Mouse (Mus musculus) left cerebral cortex, postnatal 36 days (tissue): ENCODE results near the gene Nlrp6. TPM values are rescaled to one million over a fixed set of nuclear protein-coding genes. Genes with fewer than 3 reads are reported as not detected.
"Not testable (repeated sequence)": the region's sequence is repeated elsewhere in the genome, so short reads cannot be mapped to it uniquely, and the experiment has no call there.

Source experiments
- DNase-seq, 2 experiments: peaks; one replicate each; pipeline ENCODE4 v3.0.0; 2021 to 2022; ENCODE audit warnings: low spot score in 2 of 2, mixed read lengths in 1 of 2
- intact Hi-C: fragments of 180-260 bp; cut with DNase I; formaldehyde crosslinking; loops from one replicate; pipeline ENCODE4 v1.15.1; 2025
- total RNA-seq, 2 experiments: library from RNA; stranded (reverse); gene quantifications; 2 replicates each; pipeline ENCODE4 v1.2.3; 2021

Nlrp6 gene
- total RNA-seq, 2 experiments from 2014 or later, result 0.47 to 0.54 TPM

GRCm38 (mm10) chr7:140966921-140967320 is 46.2 kb downstream of the Nlrp6 start, which contains the start of gene Ifitm1:
Gene Ifitm1, plus strand, starts transcription at chr7:140967221.
- intact Hi-C loops, result no loop called here
- no peak for DNase-seq

DNA sequence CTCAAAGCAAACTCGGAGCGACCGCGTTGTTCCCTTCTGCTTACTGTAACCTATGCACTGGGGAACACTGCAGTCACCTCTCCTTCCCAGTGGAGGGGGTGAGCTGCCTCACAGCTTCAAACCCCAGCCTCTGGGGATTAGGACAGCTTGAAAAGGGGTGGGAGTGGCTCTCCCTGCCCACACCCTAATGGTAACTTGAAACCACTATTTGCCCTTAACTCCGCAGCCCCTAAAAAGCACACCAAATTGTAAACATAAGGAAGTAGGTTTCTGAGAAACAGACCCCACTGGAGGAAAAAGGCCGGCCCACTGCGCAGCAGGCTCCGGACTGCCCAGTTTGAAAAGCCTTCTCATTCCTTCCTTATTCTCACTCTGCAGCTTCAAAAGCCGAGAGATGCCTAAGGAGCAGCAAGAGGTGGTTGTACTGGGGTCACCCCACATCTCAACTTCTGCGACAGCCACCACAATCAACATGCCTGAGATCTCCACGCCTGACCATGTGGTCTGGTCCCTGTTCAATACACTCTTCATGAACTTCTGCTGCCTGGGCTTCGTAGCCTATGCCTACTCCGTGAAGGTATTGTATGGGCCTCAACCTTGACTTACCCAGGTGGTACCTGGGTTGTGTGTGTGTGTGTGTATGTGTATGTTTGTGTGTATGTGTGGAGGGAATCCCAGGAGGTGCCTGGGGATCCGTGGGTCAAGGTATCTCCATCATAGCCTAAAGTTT is 47.3 kb downstream of the Nlrp6 start:
- intact Hi-C loops, result no loop called here

GRCm38 (mm10) chr7:140968710-140969109 is 48.0 kb downstream of the Nlrp6 start:
- intact Hi-C loops, DNase-seq: not testable (repeated sequence)

More for the DNA sequence above, 47.3 kb downstream of the Nlrp6 start:
- no peak for DNase-seq

- intact Hi-C loops, result no loop called here
- no peak for DNase-seq
These were observed 50.2 kb downstream of the Nlrp6 start for GRCm38 (mm10) chr7:140970931-140971330.

GRCm38 (mm10) chr7:140971479-140972171 is 50.9 kb downstream of the Nlrp6 start:
- no peak for DNase-seq
- intact Hi-C loops, result no loop called here

DNA sequence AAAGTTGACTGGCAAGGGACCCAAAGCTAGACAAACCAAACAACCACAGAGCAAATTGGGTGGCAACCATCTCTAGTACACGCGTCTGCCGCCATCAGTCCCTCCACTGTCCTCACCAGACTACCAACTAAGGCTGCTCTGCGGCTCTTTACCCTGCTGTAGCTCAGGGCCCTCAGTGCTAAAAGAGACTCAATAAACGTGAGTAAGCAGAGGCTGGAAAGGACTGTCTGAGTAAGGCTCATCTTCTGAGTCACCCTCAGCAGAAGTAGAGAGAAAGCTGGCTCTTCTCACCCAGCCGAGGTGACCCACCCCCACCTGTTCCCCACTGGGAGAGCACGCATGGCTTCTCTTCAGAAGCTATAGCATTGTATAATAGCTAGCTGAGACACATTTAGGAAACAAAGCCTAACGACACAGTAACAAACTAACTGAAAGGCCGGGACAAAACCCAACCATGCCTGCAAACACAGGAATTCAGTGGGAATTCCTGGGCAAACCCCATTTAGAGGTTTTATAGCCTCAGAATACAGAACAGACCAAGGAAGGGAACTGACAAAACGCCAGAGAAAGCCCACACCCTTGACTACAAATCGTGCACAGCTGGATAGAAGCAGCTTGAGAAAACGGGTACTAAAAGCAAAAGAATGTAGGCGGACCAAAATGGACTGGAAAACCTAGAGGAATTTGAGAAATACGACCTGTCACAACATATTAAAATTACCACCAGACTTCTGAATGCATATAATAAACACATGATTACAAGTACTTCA is 52.9 kb downstream of the Nlrp6 start:
- intact Hi-C loops, result no loop called here
- DNase-seq, result no peak

GRCm38 (mm10) chr7:140974940-140975339 is 54.2 kb downstream of the Nlrp6 start:
- no peak for DNase-seq
- intact Hi-C loops, result no loop called here

DNA sequence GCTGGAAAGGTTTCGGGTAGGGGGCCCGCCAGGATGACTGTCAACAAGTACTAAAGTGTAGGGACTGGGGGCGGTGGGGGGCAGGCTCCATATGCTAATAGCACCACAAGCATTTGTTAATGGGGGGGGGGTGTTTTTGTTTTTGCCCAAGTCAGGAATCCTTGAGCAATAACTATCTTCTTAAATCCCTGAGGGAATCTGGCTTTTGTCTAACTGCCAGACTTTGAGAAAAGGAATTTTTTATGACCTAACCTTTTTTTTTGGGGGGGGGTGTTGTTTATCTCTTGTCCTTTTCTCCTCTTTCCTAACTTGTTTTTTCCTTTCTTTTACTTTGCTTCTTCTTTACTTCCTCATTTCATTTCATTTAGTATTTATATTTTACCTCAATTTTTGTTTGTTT is 54.8 kb downstream of the Nlrp6 start:
- intact Hi-C loops, result no loop called here
- no peak for DNase-seq

DNA sequence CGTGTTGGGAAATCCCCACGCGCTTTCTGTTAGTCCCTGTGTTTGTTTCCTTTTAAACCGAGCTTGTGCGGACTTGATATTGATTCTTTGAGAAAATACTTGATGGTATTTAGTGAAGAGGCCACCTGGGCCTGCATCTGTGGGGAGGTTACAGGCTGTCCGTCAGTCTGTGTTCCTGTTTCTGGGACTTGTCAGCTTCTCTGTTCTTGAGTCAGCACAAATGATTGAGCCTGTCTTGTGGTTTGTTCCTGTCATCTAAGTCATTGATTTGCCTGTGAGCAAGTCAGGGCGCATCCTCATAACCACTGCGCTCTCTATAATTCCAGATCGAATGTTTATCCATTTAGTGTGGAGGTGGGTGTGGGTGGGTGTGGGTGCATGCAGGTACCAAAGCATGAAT is 56.0 kb downstream of the Nlrp6 start:
- DNase-seq, intact Hi-C loops: not testable (repeated sequence)

Other genes starting within 250 kb of the Nlrp6 start
- not detected for gene Olfr45, start 239.0 kb upstream of the Nlrp6 start, total RNA-seq
- gene Olfr541, start 223.6 kb upstream of the Nlrp6 start, total RNA-seq, result not detected
- not detected for gene Cyp2e1, start 157.2 kb upstream of the Nlrp6 start, total RNA-seq
- gene Syce1, start 133.1 kb upstream of the Nlrp6 start, total RNA-seq, result under 1 TPM; 0.22 to 0.54 TPM
- 10 to 100 TPM; 22.2 to 31.0 TPM for gene Zfp941, start 98.7 kb upstream of the Nlrp6 start, total RNA-seq
- 1 to 10 TPM; 2.1 to 8.4 TPM for gene Urah, start 85.9 kb upstream of the Nlrp6 start, total RNA-seq
- not detected for gene Scgb1c1, start 75.4 kb upstream of the Nlrp6 start, total RNA-seq
- gene Odf3, start 73.1 kb upstream of the Nlrp6 start, total RNA-seq, result not detected
- gene Gm45785, start 64.6 kb upstream of the Nlrp6 start, total RNA-seq, result 1 to 10 TPM in 1 of 2 experiments, not detected in 1; 2.3 TPM
- 10 to 100 TPM; 68.2 to 68.7 TPM for gene Ric8a, start 63.9 kb upstream of the Nlrp6 start, total RNA-seq
- gene Bet1l, start 63.3 kb upstream of the Nlrp6 start, total RNA-seq, result 10 to 100 TPM; 22.5 to 27.3 TPM
- gene Psmd13, start 38.9 kb upstream of the Nlrp6 start, total RNA-seq, result 100 to 1,000 TPM; 106 to 113 TPM
- gene Sirt3, start 38.6 kb upstream of the Nlrp6 start, total RNA-seq, result 10 to 100 TPM; 73.1 to 78.5 TPM
- not detected for gene Cox8b, start 20.5 kb upstream of the Nlrp6 start, total RNA-seq
- 1 to 10 TPM; 3.3 to 5.8 TPM for gene Pgghg, start 20.5 kb downstream of the Nlrp6 start, total RNA-seq
- not detected for gene Ifitm5, start 29.4 kb downstream of the Nlrp6 start, total RNA-seq
- not detected for gene Gm45717, start 35.0 kb downstream of the Nlrp6 start, total RNA-seq
- gene Ifitm2, start 35.1 kb downstream of the Nlrp6 start, total RNA-seq, result 10 to 100 TPM; 12.3 to 14.0 TPM
- 1 to 10 TPM; 3.6 to 4.2 TPM for gene Ifitm1, start 46.3 kb downstream of the Nlrp6 start, total RNA-seq
- 10 to 100 TPM in 1 of 2 experiments, 1 to 10 TPM in 1; 9.6 to 14.3 TPM for gene Ifitm3, start 89.9 kb downstream of the Nlrp6 start, total RNA-seq
- not detected for gene Ifitm6, start 97.0 kb downstream of the Nlrp6 start, total RNA-seq
- gene Gm17387, start 108.2 kb downstream of the Nlrp6 start, total RNA-seq, result not detected
- 10 to 100 TPM; 84.4 to 86.3 TPM for gene B4galnt4, start 140.2 kb downstream of the Nlrp6 start, total RNA-seq
- gene Pkp3, start 157.3 kb downstream of the Nlrp6 start, total RNA-seq, result not detected
- 1 to 10 TPM; 1.7 to 2.8 TPM for gene Sigirr, start 179.7 kb downstream of the Nlrp6 start, total RNA-seq
- not detected for gene Ano9, start 196.9 kb downstream of the Nlrp6 start, total RNA-seq
- gene Ptdss2, start 201.5 kb downstream of the Nlrp6 start, total RNA-seq, result 10 to 100 TPM; 45.1 to 52.1 TPM